Mouse (Mus musculus): ENCODE measurements around the gene Inip.

GRCm38 (mm10) chr4:59821516-59821915, 20.1 kb upstream of the Inip start:
- no peak for TF ChIP-seq CTCF (conservative IDR thresholded peaks at IDR 0.05; ENCODE audit: low read length)
- TF ChIP-seq NANOG (IDR thresholded peaks at IDR 0.05; ENCODE audit: borderline replicate concordance, low read length) = no peak
